1 mouse cellular context compared by ENCODE assay signal in the genomic region with DNA sequence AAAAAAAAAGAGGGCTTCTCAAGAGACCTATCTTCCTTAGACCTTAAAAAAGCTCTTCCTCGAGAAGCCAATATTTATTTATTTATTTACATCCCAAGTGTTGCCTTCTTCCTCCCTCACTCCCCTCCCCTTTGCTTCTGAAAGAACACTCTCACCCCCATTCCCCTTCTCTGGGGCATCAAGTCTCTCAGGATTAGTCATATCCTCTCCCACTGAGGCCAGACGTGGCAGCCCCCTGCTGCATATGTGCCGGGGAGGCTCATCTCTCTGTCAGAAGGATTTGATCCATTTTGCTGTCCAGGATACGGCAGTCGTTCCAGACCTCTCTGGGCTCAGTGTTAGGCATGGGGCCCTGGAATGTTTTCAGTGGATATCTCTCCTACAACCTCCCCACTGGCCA.
TF ChIP-seq lines count a peak whose summit lies in the region.

No protein-coding gene starts in this region.

TF ChIP-seq in CH12.LX, 34 proteins besides CTCF, POLR2A, EP300 and RAD21 (continued from another document):
- TF ChIP-seq ZKSCAN1 (IDR thresholded peaks at IDR 0.05; ENCODE audit: borderline replicate concordance, low read depth, low read length): no peak
